Mouse (Mus musculus) intestine, embryonic 14.5 days (tissue): ENCODE measurements around the gene Sept9. TPM values are rescaled to one million over a fixed set of nuclear protein-coding genes. Genes with fewer than 3 reads are reported as not detected.

Source experiments
- ATAC-seq: fragments of 200-750 bp; cut with Nextera tagmentation; replicated peaks from 2 replicates; pipeline ENCODE4 v1.8.0; 2017; ENCODE audit warnings: low read depth, moderate number of reproducible peaks, moderate TSS enrichment, moderate library complexity; ENCODE audit not compliant: low FRiP score, low TSS enrichment
- DNase-seq: peaks from one replicate; pipeline ENCODE4 v3.0.0-alpha.2; 2018; ENCODE audit warnings: low spot score
- H3K27ac ChIP-seq: fragments of 300-500 bp; sonication (generic); 2 replicates; pipeline ENCODE4 v1.5.1; 2014; ENCODE audit warnings: low read depth, mild to moderate bottlenecking, control low read depth
- H3K27me3 ChIP-seq: fragments of 300-500 bp; sonication (generic); replicated peaks from 2 replicates; pipeline ENCODE4 v1.6.1; 2014; ENCODE audit warnings: low read length, control low read depth; ENCODE audit not compliant: control insufficient read depth, insufficient read depth
- H3K36me3 ChIP-seq: fragments of 300-500 bp; sonication (generic); 2 replicates; pipeline ENCODE4 v1.6.1; 2014; ENCODE audit warnings: low read length, control low read depth; ENCODE audit not compliant: control insufficient read depth, insufficient read depth
- H3K4me1 ChIP-seq: fragments of 300-500 bp; sonication (generic); replicated peaks from 2 replicates; pipeline ENCODE4 v1.6.1; 2014; ENCODE audit warnings: low read length, control low read depth, mixed read lengths; ENCODE audit not compliant: control insufficient read depth, insufficient read depth
- H3K4me2 ChIP-seq: fragments of 300-500 bp; sonication (generic); 2 replicates; pipeline ENCODE4 v1.6.1; 2014; ENCODE audit warnings: low read length
- H3K4me3 ChIP-seq: fragments of 300-500 bp; sonication (generic); 2 replicates; pipeline ENCODE4 v1.5.1; 2014; ENCODE audit warnings: low read depth, low read length, control low read depth, mixed read lengths
- H3K9ac ChIP-seq: fragments of 300-500 bp; sonication (generic); 2 replicates; pipeline ENCODE4 v1.6.1; 2014; ENCODE audit warnings: mild to moderate bottlenecking, low read length
- H3K9me3 ChIP-seq: fragments of 300-500 bp; sonication (generic); 2 replicates; pipeline ENCODE4 v1.6.1; 2016; ENCODE audit warnings: low read length, control low read depth; ENCODE audit not compliant: control insufficient read depth
- WGBS: fragments of 180-500 bp; shearing (Covaris S2); extraction: QIAGEN DNeasy Blood & Tissue Kit; methylation state at CpG from one replicate; pipeline ENCODE4 v1.1.7; 2014; 5-methylcytosine and 5-hydroxymethylcytosine counted together
- polyA plus RNA-seq: library from polyadenylated mRNA; unstranded; fragments of >200 nt; fragmentation: Nextera tagmentation; extraction: Ambion mirVana; gene quantifications from 2 replicates; pipeline ENCODE4 v1.2.1, GENCODE M21; 2014

Sept9 gene
- polyA plus RNA-seq, 1 experiment from 2014 or later = 143 TPM

DNA sequence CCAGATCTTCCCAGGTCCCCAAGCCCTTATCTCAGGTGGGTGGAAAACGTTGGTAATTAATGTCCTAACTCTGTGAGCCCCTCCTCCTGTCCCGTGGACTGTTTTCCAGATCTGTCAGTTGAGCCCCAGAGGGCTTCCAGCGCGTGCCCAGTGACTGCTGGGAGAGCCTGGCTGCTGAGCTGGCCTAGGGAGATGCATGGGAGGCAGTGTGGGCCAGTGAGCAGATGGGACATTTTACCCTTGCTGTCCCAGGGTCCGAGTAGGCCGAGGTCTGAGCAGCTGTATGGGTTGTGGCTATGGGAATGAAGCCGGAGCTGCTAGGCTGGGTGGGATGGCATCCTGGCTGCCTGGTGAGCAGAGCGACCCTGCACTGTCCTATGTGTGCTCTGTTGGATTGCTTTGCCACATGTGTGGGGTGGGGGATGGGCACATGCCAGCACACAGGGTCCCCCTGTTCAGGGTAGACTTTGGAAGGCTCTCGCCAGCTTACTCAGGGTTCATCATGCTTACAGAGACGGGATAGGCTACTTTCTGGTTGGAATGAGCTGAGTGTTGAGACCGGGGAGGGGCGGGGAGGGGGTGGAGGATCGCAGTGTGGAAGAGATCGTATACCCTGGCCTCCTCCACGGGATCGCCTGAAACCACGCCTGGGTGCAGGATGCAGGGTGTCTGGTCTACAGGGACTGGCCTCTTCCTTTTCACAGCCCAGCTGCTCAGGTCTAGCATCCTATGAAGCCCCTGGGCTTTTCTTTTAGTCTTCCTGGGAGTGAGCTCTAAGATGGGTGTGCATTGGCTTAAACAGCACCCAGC lies 109.9 kb downstream of the Sept9 start:
- DNase-seq (no peak), ATAC-seq (no peak)
- Histone ChIP-seq H3K36me3 (no peaks in the 10 kb centered on the region), H3K4me2 (no peak overlapping the region), H3K4me1 (peaks cover 68% of the 10 kb centered on the region), H3K27me3 (no peaks in the 10 kb centered on the region), H3K9ac (no peak overlapping the region), H3K4me3 (no peak overlapping the region), H3K27ac (no peak overlapping the region; the same call in 1 of the 2 replicates), H3K9me3 (no peaks in the 10 kb centered on the region)
- WGBS = 57% methylated on average over 17 of the region's 17 CpGs

- Histone ChIP-seq H3K36me3 (no peaks in the 10 kb centered on the region), H3K4me3 (no peak overlapping the region), H3K27me3 (no peaks in the 10 kb centered on the region), H3K4me1 (peaks cover 71% of the 10 kb centered on the region), H3K9me3 (no peaks in the 10 kb centered on the region), H3K27ac (no peak overlapping the region; the same call in 1 of the 2 replicates), H3K4me2 (no peak overlapping the region), H3K9ac (no peak overlapping the region)
- ATAC-seq = no peak
- 65% methylated on average over 3 of the region's 3 CpGs for WGBS
- DNase-seq = no peak
Measured at GRCm38 (mm10) chr11:117309918-117310287, 110.4 kb downstream of the Sept9 start.

DNA sequence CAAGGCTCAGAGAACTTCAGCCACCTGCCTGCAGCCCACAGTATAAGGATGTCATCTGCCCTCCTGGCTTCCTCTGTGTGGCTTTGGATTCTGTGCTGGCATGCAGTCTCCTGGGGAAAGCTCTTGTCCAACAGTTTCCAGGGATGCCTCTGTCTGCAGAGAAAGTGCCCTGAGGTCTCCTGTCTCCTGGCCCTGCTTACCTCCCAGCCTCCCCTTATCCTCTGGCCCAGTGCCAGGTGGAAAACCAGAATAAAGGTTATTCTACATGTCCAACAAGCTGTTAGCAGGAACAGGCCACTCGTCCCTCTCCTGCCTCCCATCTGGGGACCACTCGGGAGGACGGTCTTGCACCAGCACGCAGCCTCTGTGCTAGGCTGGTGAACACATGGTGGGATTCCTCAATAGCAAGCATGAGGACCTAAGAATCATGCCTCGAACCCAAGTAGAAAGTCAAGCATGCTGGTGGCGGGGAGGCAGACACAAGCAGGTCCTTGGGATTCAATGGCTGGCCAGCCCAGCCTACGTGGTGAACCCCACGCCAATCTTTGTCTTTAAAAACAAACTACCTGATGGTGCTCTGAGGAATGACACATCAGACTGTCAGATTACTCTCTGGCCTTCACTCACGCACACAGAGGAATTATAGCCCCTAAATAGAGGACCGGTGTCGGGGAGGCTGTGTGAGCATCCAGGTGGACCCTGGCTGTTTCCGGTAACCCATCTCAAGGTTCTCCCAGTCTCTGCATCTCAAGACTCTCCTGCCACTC lies 111.1 kb downstream of the Sept9 start:
- H3K27ac ChIP-seq = peak overlapping the region; percentile 86
- DNase-seq (no peak), ATAC-seq (no peak)
- H3K4me1 ChIP-seq = peaks cover 77% of the 10 kb centered on the region
- 82% methylated on average over 12 of the region's 12 CpGs for WGBS
- H3K9ac ChIP-seq = no peak overlapping the region
- no peaks in the 10 kb centered on the region for H3K36me3 ChIP-seq
- no peaks in the 10 kb centered on the region for H3K27me3 ChIP-seq
- H3K4me2 ChIP-seq = no peak overlapping the region
- no peaks in the 10 kb centered on the region for H3K9me3 ChIP-seq
- no peak overlapping the region for H3K4me3 ChIP-seq

GRCm38 (mm10) chr11:117311127-117311800 lies 111.8 kb downstream of the Sept9 start:
- no peaks in the 10 kb centered on the region for H3K27me3 ChIP-seq
- no peaks in the 10 kb centered on the region for H3K36me3 ChIP-seq
- ATAC-seq (no peak), DNase-seq (no peak)
- WGBS = 61% methylated on average over 15 of the region's 15 CpGs
- no peaks in the 10 kb centered on the region for H3K9me3 ChIP-seq
- peak overlapping the region; percentile 86 for H3K27ac ChIP-seq
- H3K4me3 ChIP-seq = no peak overlapping the region
- peaks cover 81% of the 10 kb centered on the region for H3K4me1 ChIP-seq
- no peak overlapping the region for H3K9ac ChIP-seq
- no peak overlapping the region for H3K4me2 ChIP-seq

- WGBS = 37% methylated on average over 23 of the region's 23 CpGs
- ATAC-seq (no peak; the same call in 1 of the 2 replicates), DNase-seq (no peak)
- Histone ChIP-seq H3K27me3 (no peaks in the 10 kb centered on the region), H3K4me3 (no peak overlapping the region), H3K4me1 (peaks cover 87% of the 10 kb centered on the region), H3K27ac (peak overlapping the region; percentile 86), H3K36me3 (no peaks in the 10 kb centered on the region), H3K9me3 (no peaks in the 10 kb centered on the region), H3K9ac (no peak overlapping the region), H3K4me2 (peak overlapping the region; percentile 12; the same call in 1 of the 2 replicates)
Measured at GRCm38 (mm10) chr11:117312028-117312901, 112.8 kb downstream of the Sept9 start.

- Histone ChIP-seq H3K27me3 (no peaks in the 10 kb centered on the region), H3K4me3 (no peak overlapping the region), H3K4me1 (peaks cover 87% of the 10 kb centered on the region), H3K9me3 (no peaks in the 10 kb centered on the region), H3K4me2 (peak overlapping the region; percentile 12; the same call in 1 of the 2 replicates), H3K27ac (peak overlapping the region; percentile 86), H3K36me3 (no peaks in the 10 kb centered on the region), H3K9ac (no peak overlapping the region)
- ATAC-seq (no peak), DNase-seq (peak; percentile 84)
- WGBS = 38% methylated on average over 8 of the region's 8 CpGs
Measured at GRCm38 (mm10) chr11:117312936-117313335, 113.5 kb downstream of the Sept9 start.

- H3K4me1 ChIP-seq = peaks cover 87% of the 10 kb centered on the region
- no peaks in the 10 kb centered on the region for H3K27me3 ChIP-seq
- no peak overlapping the region for H3K4me3 ChIP-seq
- no peaks in the 10 kb centered on the region for H3K9me3 ChIP-seq
- DNase-seq = no peak
- 89% methylated on average over 7 of the region's 7 CpGs for WGBS
- peak overlapping the region; percentile 86; the same call in 1 of the 2 replicates for H3K27ac ChIP-seq
- H3K4me2 ChIP-seq = no peak overlapping the region
- no peaks in the 10 kb centered on the region for H3K36me3 ChIP-seq
- ATAC-seq = no peak
- no peak overlapping the region for H3K9ac ChIP-seq
Measured at GRCm38 (mm10) chr11:117313446-117313845, 114.0 kb downstream of the Sept9 start.

DNA sequence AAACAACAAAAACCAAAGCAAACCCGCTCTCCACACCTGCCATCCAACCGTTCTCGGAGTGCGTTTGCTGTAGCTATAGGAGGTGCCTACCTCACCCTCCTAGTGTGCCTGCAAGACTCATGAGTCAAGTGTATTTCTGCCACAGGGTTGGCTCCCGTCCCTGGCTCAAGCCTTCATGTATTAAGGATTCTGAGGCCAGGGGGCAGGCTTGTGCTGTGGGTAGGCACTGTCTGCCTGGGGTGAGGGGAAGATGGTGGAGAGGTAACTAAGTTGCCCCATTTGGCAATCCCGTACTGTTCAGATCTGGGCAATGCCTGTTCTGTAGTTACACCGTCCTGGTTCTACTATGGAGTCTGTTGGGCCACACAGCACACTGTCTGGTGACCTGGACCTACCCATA lies 114.6 kb downstream of the Sept9 start:
- no peak overlapping the region for H3K9ac ChIP-seq
- 86% methylated on average over 7 of the region's 7 CpGs for WGBS

More for the DNA sequence above, 114.6 kb downstream of the Sept9 start:
- no peak for DNase-seq
- no peak for ATAC-seq
- H3K36me3 ChIP-seq = no peaks in the 10 kb centered on the region
- no peak overlapping the region for H3K4me3 ChIP-seq
- H3K27me3 ChIP-seq = no peaks in the 10 kb centered on the region
- H3K4me1 ChIP-seq = peaks cover 87% of the 10 kb centered on the region
- no peak overlapping the region for H3K27ac ChIP-seq
- H3K4me2 ChIP-seq = no peak overlapping the region
- H3K9me3 ChIP-seq = no peaks in the 10 kb centered on the region
